Mouse (Mus musculus) testis, adult 2 months (tissue): ENCODE measurements around the gene Plxna4. TPM values are rescaled to one million over a fixed set of nuclear protein-coding genes. Genes with fewer than 3 reads are reported as not detected.

ENCODE experiments used
- H3K27ac ChIP-seq: fragments of 200-500 bp; 2 replicates; pipeline ENCODE4 v1.5.1; 2012; ENCODE audit warnings: low read depth, low read length; ENCODE audit not compliant: control insufficient read depth, insufficient read depth
- H3K27me3 ChIP-seq: fragments of 200-500 bp; 2 replicates; pipeline ENCODE4 v1.6.1; 2012; ENCODE audit warnings: mild to moderate bottlenecking, low read length, moderate library complexity; ENCODE audit not compliant: control insufficient read depth, insufficient read depth
- H3K36me3 ChIP-seq: fragments of 200-500 bp; 2 replicates; pipeline ENCODE4 v1.6.1; 2012; ENCODE audit warnings: mild to moderate bottlenecking, low read length; ENCODE audit not compliant: control insufficient read depth, insufficient read depth
- H3K4me1 ChIP-seq: fragments of 200-500 bp; 2 replicates; pipeline ENCODE4 v1.6.1; 2012; ENCODE audit warnings: low read length; ENCODE audit not compliant: control insufficient read depth, insufficient read depth
- H3K4me3 ChIP-seq: fragments of 200-500 bp; 2 replicates; pipeline ENCODE4 v1.5.1; 2012; ENCODE audit warnings: low read depth, mild to moderate bottlenecking, low read length, moderate library complexity, mixed read lengths; ENCODE audit not compliant: control insufficient read depth
- CTCF ChIP-seq: fragments of 200-500 bp; IDR thresholded peaks from 2 replicates; pipeline ENCODE4 v1.5.1; 2012; ENCODE audit warnings: low read depth, mild to moderate bottlenecking, inconsistent platforms, low read length, moderate library complexity; ENCODE audit not compliant: control insufficient read depth, insufficient read depth, insufficient replicate concordance
- POLR2A ChIP-seq: fragments of 200-500 bp; IDR thresholded peaks from 2 replicates; pipeline ENCODE4 v1.6.1; 2012; ENCODE audit warnings: low read depth, mild to moderate bottlenecking, inconsistent platforms, low read length, moderate library complexity; ENCODE audit not compliant: control insufficient read depth
- polyA plus RNA-seq: library from polyadenylated mRNA; depleted of rRNA; stranded (reverse); fragments of >200 nt; gene quantifications from 2 replicates; pipeline ENCODE4 v1.2.3, GENCODE M21; 2012

Gene Plxna4
- polyA plus RNA-seq, 1 experiment = 0.62 TPM

- Histone ChIP-seq H3K27me3 (no peaks in the 10 kb centered on the region), H3K4me1 (no peaks in the 10 kb centered on the region), H3K27ac (no peak overlapping the region), H3K4me3 (no peak overlapping the region), H3K36me3 (no peaks in the 10 kb centered on the region)
- TF ChIP-seq CTCF (no peak), POLR2A (no peak)
Observed at GRCm38 (mm10) chr6:32471639-32472038, 116.4 kb downstream of the Plxna4 start.

- H3K27ac ChIP-seq = no peak overlapping the region
- H3K4me1 ChIP-seq = no peaks in the 10 kb centered on the region
- H3K4me3 ChIP-seq = no peak overlapping the region
- no peaks in the 10 kb centered on the region for H3K27me3 ChIP-seq
- no peaks in the 10 kb centered on the region for H3K36me3 ChIP-seq
- TF ChIP-seq POLR2A = no peak
- TF ChIP-seq CTCF = no peak
Observed at GRCm38 (mm10) chr6:32469196-32469595, 118.8 kb downstream of the Plxna4 start.

- Histone ChIP-seq H3K36me3 (no peaks in the 10 kb centered on the region), H3K4me3 (no peak overlapping the region), H3K27ac (no peak overlapping the region), H3K27me3 (no peaks in the 10 kb centered on the region), H3K4me1 (no peaks in the 10 kb centered on the region)
- TF ChIP-seq POLR2A = no peak
- TF ChIP-seq CTCF = no peak
Observed at GRCm38 (mm10) chr6:32465129-32465528, 122.9 kb downstream of the Plxna4 start.

GRCm38 (mm10) chr6:32464637-32465036, 123.4 kb downstream of the Plxna4 start:
- H3K4me3 ChIP-seq = no peak overlapping the region
- H3K27ac ChIP-seq = no peak overlapping the region
- no peak for TF ChIP-seq CTCF
- no peak for TF ChIP-seq POLR2A
- no peaks in the 10 kb centered on the region for H3K4me1 ChIP-seq
- H3K36me3 ChIP-seq = no peaks in the 10 kb centered on the region
- no peaks in the 10 kb centered on the region for H3K27me3 ChIP-seq

- Histone ChIP-seq H3K36me3 (no peaks in the 10 kb centered on the region), H3K27ac (no peak overlapping the region), H3K4me3 (no peak overlapping the region), H3K4me1 (no peaks in the 10 kb centered on the region), H3K27me3 (no peaks in the 10 kb centered on the region)
- TF ChIP-seq CTCF (no peak), POLR2A (no peak)
Observed at GRCm38 (mm10) chr6:32464046-32464445, 123.9 kb downstream of the Plxna4 start.

GRCm38 (mm10) chr6:32460400-32460799, 127.6 kb downstream of the Plxna4 start:
- Histone ChIP-seq H3K4me1 (no peaks in the 10 kb centered on the region), H3K27me3 (no peaks in the 10 kb centered on the region), H3K27ac (no peak overlapping the region), H3K36me3 (no peaks in the 10 kb centered on the region), H3K4me3 (no peak overlapping the region)
- TF ChIP-seq CTCF = no peak
- no peak for TF ChIP-seq POLR2A

GRCm38 (mm10) chr6:32456641-32457040, 131.4 kb downstream of the Plxna4 start:
- Histone ChIP-seq H3K4me1 (no peaks in the 10 kb centered on the region), H3K27ac (no peak overlapping the region), H3K27me3 (no peaks in the 10 kb centered on the region), H3K4me3 (no peak overlapping the region), H3K36me3 (no peaks in the 10 kb centered on the region)
- no peak for TF ChIP-seq CTCF
- no peak for TF ChIP-seq POLR2A

GRCm38 (mm10) chr6:32451851-32452250, 136.1 kb downstream of the Plxna4 start:
- H3K27ac ChIP-seq = no peak overlapping the region
- no peak for TF ChIP-seq CTCF
- no peak for TF ChIP-seq POLR2A

More at GRCm38 (mm10) chr6:32451851-32452250, 136.1 kb downstream of the Plxna4 start:
- Histone ChIP-seq H3K36me3 (no peaks in the 10 kb centered on the region), H3K27me3 (no peaks in the 10 kb centered on the region), H3K4me3 (no peak overlapping the region), H3K4me1 (no peaks in the 10 kb centered on the region)
